Mouse (Mus musculus) gastrocnemius, postnatal 25 days (tissue): ENCODE data around the gene Phc2. TPM values are rescaled to one million over a fixed set of nuclear protein-coding genes. Genes with fewer than 3 reads are reported as not detected.
"Not testable (repeated sequence)": the region's sequence is repeated elsewhere in the genome, so short reads cannot be mapped to it uniquely, and the experiment has no call there.

Source experiments
- DNase-seq: peaks from one replicate; pipeline ENCODE4 v3.0.0; 2022
- long read RNA-seq, 2 experiments: library from polyadenylated mRNA; stranded (forward); transcript quantifications; one replicate each; pipeline ENCODE4 v2.0.0; 2021
- total RNA-seq, 2 experiments: library from RNA; stranded (reverse); gene quantifications; 1 replicate in 1 of 2; 2 replicates in 1 of 2; pipeline ENCODE4 v1.2.3; 2021

The Phc2 gene
- 10 to 100 TPM; 18.4 to 23.1 TPM for total RNA-seq
- long read RNA-seq, experiment 1, transcript Phc2-202 (7 exons, 2,535 nt), result major isoform, 19 of 31 reads
- long read RNA-seq, experiment 1, partial matches to known transcripts, result 5 of 31 reads
- long read RNA-seq, experiment 1, other reads (novel, unspliced or antisense), result 7 of 31 reads
- long read RNA-seq, experiment 2, transcript Phc2-202 (7 exons, 2,535 nt), result major isoform, 22 of 42 reads
- long read RNA-seq, experiment 2, partial matches to known transcripts, result 6 of 42 reads
- long read RNA-seq, experiment 2, other reads (novel, unspliced or antisense), result 14 of 42 reads

DNA sequence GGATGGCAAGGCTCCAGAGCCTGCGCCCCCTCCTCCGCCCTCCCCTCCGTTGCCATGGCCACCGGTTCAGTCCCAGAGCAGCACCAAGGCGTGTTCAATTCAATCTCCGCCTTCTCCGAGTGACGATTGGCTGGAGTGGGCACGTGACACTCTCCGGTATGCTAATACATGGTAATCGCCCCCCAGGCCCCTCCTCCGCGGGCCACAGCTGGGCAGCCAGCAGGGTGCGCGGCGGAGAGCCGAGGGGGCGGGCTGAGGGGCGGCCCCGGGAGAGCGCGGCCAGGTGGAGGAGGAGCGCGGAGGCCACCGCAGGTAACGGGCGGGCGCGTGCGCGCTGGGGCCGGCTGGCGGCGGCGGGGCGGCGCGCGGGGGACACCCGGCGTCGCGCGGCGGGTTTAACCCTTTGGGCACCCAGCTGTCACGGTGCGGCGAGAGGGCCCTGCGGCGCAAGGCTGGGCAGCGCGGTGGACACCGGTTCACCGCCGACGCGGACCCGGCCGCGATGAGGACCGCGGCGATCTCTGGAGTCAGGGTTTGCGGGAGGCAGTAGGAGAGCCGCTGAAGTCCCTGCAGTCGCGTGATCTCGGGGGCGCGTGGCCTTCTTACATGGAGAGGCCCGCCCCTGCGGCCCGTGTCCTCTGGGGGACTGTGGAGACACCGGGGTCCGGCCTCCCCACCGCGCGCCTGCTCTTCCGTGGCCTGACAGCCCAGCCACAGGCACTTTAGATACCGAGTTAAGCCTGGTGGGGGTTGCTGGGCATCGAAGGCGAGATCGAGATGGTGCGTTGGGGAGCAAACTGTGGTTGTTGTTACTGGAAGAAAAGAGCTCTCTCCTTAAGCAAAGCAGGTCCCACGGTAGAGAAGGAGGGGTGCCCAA is at the start of gene Phc2:
Gene Phc2, plus strand, starts transcription at position 198 of the 877 bp plus-strand sequence.
- DNase-seq, result peak; percentile 91

DNA sequence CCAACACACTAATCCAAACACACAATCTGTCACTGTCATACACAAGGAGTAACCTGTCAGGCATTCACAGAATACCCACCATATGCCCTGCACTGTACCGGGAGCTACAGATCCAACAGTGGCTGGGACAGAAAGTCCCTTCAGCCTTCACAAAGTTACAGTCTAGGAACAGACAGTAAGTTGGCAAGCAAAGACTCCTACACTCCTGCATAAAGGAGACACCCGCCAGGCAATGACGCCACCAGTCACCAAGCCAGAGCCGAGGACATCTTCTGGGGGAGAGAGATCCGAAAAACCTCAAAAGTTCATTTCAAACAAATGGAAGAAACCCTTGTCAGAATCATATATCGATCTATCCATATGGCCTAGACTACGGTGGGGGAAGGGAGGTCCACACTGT is 47.9 kb upstream of the Phc2 start:
- no peak for DNase-seq

DNA sequence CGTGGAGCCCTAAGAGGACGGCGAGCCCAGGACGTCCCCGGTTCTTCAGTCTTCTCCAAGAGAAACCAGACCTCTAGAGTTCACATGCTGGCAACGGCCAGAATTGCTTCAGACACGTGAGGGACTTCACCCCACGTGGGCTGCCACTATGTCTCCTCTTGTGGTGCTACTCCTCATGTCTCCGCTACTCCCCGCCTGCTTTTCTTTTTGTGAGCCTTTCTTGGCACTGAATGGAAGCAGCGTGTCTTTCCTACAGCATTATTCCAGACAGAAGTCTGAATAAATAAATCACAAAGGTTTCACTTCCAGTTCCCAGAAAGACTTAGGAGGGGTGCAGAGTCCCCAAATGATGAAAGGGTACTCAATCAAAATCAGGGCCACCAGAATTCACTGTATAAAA is 46.8 kb upstream of the Phc2 start:
- no peak for DNase-seq

DNA sequence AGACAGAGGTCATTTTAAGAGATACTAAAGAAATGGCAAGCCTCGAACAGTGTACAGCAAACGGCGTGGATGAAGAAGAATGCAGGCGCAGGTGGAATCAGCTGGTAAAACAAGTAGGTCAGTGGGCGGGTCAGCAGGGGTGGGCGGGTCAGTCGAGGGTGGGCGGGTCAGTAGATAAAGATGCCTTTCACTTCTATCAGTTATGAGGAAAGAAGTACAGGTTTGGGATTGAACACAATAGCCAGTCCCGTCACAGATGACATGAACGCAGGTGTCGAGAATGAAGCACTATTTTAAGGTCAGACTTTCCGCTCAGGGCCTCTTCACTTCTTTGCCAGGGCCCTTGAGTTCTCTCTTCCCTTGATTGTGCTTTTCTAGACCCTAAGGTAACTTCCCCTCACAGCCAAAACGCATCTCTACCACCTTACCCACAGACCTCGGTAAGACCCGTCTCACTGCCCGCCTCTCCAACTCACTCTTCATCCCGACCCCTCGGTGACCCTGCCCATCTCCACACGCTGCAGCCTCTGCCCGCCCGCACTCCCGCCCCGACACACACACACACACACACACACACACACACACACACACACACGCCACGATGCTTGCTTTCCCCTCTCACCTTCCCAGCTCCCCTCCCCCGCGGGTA is 45.1 kb upstream of the Phc2 start:
- DNase-seq, result no peak

DNA sequence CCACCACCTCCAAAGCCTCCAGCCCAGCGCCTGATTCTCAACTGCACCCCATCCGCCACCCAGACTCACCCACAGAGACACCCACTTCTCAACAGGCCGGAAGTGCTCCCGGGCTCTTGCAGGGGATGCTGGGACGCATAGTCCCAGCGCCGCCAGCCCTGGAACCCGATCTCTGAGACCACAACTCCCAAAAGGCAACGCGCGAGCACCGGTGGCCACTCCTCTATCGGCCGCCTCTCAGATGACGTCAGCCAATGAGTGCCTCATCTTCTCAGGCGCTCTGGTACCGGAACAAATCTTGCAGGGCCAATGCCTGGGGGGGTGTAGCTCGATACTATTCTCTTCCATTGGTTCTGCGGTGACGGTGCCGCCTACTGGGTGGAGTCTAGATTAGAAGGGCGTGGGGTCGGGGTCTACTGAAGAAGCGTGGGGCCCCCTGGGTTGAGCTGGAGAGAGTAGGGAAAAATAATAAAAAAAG is 44.5 kb upstream of the Phc2 start, which contains the start of gene Zscan20:
Gene Zscan20, minus strand, starts transcription at position 174 of the 478 bp plus-strand sequence.
- peak; percentile 97 for DNase-seq

DNA sequence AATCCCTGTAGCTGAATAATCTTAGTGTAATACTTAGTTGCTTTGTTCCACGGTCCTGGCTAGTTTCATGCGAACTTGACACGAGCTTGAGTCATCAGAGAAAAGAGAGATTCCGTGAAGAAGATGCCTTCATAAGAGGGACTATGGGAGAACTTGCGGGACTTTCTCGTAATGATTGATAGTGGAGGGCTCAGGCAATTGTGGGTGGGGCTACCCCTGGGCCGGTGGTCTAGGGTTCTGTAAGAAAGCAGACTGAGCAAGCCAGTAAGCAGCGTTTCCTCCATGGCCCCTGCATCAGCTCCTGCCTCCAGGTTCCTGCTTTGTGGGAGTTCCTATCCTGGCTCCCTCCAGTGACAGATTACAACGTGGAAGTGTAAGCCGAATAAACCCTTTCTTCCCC is 43.8 kb upstream of the Phc2 start:
- peak; percentile 20 for DNase-seq

DNA sequence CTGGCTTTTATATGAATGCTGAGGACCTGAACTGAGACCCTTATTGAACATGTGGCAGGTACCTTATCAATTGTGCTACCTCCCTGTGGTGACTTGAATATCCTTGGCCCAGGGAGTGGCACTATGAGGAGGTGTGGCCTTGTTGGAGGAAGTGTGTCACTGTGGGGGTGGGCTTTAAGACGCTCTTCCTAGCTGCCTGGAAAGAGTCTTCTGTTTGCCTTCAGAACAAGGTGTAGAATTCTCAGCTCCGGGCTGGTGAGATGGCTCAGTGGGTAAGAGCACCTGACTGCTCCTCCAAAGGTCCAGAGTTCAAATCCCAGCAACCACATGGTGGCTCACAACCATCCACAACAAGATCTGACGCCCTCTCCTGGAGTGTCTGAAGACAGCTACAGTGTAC is 42.8 kb upstream of the Phc2 start:
- DNase-seq, result not testable (repeated sequence)

DNA sequence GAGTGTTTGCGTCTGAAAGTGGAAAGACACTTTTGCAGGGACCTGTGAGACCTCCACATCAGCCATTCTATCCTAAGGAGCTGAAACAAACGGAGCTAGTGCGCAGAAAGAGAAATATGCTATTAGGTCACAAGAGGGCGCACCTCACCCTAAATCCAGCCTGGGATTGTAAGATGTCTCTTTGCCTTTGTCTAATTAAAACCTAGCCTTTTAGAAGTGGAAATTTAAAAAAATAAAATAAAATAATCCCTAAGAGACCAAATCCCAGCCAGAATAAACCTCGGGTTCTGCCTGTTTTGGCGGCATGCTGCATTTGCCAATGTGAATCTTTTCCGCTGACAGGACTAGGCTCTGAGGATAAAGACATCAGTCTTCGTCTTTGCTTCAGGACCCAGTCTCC is 41.2 kb upstream of the Phc2 start:
- DNase-seq, result no peak

DNA sequence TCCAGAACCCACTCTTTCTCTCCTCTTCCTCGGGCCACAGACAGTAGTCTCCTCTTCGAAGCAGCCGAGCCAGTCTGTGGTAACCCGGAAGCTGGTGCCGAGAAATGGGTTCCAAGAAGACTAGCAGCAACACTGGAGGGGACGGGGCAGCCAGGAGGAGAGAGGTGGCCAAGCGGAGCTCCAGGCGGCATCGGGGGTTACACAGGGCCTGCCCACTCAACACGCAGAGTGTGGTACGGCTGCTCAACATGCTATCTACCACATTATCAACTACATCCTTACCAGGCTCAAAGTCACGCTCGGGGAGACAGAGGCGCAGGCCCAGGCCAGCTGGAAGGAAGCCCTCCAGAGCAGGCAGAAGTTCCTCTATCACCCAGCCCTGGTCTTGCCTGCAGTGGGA is 38.7 kb upstream of the Phc2 start:
- no peak for DNase-seq

DNA sequence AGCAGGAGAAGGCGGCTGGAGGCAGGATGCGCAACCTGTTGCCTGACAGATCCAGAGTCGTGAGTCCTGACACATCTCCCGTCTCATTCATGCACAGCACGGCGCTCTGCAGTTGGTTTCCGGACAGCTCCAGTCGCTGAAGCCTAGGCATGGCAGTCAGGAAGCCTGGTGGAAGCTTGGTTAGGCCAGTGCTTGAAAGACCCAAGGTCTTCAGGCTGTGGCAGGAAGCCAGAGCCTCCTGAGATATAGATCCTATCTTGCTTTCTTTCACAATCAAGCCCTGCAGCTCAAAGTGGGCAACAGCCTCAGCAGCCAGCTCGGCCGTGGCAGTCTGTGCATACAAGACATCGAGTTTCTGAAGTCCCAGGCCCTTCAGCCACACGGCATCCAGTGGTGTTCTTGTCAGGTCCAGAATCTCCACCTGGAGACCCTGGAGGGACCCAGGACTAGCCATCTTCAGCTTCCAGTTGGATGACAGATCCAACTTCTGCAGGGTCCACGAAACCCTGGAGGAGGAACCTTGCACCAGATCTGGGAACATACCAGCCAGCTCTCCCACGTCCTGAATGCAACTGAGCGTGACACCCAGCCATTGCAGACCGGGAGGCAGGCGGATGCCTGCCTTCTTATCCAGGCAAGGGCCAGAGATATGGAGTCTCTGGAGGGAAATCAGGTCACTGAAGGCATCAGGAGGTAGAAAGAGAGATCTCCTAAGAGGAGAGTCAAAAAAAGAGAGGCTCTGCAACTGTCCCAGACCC is 37.0 kb upstream of the Phc2 start:
- no peak for DNase-seq

DNA sequence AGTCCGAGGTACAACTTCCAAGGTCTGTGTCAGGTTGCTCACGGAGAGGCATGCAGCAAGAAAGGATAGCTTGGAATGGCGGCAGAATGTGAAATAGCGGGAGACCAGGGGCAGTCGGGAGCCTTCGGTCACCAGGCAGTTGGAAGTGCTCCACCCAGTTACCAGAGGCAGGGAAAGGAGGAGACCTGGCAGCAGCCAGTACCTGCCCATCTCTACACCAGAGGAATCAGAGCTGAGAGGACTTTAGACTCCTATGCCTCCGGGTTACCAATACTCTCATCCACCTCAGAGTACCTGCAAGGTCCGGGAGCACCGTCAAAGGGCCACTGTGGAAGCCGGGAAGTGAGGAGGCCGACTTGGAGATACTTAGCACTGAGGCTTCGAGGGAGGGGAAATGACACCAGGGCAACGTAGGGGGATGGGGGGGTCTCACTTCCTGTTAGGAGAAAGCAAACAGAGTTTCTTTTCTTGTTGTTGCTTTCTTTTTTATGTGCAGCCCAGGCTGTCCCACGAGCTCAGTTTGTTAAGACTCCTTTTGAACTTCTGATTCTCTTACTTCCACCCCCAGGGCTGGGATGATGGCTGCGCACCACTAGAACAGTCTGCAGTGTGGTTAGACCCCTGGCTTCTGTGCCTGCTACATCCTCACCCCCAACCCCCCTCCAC is 36.1 kb upstream of the Phc2 start, which contains the start of gene Tlr12:
Gene Tlr12, minus strand, starts transcription at position 374 of the 666 bp plus-strand sequence.
- no peak for DNase-seq

DNA sequence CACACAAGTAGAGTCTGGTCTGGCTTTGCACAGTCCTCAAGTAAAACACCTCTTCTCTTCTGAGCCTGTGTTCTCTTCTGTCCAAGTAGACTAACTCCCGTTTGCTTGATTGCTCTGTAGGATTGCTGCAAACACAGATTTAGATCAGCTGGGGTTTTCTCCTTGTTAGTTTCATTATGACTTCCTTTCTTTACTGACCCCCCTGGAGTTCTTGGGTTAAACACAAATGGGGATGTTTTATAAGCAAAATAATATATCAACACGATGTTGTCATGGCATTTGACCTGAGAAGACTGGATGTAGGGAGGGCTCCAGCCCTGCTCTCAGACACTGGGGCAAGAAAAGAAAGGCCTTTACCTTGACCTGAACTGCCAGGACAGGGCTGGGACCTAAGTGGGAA is 35.5 kb upstream of the Phc2 start:
- DNase-seq, result no peak

DNA sequence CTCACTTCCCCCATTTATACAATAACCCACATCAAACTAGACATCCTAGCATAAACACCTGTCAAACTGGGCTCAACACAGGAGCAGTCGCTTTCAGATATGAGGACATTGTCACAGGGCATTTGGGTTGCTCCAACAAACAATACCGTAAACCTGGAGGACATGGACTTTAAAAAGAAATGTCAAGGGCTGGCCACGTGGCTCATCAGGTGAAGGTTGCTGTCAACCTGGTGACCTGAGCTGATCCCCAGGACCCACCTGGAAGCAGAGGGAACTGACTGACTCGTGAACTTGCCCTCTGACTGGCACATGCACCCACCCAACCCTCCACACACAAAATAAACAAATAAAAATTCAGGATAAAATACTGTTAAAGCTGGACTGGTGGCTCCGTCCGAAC is 33.9 kb upstream of the Phc2 start:
- no peak for DNase-seq

DNA sequence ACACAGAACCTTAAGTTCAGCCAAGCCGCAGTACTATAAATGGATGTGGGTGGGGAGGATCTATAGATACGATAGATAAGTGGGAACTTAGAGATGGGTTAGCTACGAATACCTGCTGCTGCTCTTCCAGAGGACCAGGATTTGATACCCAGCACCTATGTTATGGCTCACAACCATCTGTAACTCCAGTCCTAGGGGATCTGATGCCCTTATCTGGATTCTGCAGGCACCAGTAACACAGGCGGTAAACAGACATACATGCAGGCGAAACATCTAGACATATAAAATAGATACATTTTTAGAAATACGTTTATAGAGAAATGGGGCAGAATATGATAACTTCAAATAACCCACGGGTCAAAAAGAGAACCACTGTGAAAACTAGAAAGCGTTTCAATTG is 33.4 kb upstream of the Phc2 start:
- DNase-seq, result no peak

DNA sequence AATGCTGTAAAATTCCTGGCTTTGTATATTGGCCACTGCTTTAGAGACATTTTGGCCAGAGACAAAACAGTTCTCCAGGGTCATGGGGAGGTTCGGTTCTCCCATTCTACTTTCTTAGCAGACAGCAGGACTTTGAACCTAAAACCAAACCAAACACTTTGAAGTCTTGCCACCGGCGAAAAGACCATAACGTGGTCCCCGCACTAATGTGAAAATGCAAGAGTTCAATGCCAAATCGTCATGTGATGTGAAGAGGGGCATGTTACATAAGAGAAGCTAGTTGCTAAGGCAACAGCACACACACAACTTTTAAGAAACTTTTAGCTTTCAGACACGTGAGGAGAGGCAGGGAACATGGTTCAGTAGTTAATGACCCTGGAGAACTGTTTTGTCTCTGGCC is 19.1 kb upstream of the Phc2 start:
- DNase-seq, result no peak

DNA sequence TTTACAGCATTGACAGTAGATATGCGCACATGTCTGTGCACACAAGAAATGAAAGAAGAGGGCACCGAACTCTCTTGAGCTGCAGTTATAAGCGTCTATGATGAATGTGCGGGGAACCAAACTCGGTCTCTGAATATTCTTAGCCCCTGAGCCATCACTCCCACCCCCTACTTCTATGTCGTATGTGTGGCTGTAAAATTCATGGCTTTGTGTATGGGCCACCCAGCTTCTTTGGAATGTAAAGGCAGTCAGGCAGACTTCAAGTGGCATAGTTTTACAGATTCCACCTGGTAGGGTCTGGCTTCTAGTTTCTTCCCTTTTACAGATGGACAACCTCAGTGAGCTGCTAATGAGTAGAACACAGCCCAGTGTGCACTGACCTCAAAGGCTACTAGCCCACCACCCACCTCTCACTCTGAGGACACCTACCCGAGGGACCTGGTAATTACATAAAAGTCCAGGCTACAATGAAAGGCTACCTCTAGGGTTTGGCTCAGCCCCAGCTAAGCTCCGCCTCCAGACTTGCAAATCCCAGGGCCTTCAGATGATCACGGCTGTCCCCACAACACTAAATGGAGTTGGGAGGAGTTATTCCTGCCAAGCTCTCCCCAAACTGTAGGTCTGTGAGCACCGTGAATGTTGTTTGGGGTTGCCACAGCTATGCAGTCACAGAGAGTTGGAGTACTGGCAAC is 18.5 kb upstream of the Phc2 start:
- DNase-seq, result no peak

DNA sequence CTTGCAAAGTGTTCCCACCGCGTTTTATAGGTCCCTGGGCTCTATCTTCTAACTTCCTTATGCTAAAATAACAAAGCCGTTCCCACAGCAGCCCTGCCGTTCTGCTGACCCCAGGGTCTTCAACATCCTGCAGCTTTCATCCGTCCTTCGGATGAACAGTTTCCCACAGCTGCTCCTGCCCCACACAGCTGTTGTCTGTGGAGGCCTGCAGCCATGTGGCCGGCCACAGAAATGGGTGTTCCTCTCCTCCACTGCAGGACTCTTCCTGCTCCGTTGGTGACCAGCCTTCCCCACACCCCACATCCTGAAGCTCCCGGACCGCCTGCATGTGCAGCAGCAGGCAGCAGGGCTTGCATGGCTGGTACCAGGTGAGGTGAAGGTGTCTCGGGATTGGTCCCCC is 17.3 kb upstream of the Phc2 start:
- DNase-seq, result no peak

DNA sequence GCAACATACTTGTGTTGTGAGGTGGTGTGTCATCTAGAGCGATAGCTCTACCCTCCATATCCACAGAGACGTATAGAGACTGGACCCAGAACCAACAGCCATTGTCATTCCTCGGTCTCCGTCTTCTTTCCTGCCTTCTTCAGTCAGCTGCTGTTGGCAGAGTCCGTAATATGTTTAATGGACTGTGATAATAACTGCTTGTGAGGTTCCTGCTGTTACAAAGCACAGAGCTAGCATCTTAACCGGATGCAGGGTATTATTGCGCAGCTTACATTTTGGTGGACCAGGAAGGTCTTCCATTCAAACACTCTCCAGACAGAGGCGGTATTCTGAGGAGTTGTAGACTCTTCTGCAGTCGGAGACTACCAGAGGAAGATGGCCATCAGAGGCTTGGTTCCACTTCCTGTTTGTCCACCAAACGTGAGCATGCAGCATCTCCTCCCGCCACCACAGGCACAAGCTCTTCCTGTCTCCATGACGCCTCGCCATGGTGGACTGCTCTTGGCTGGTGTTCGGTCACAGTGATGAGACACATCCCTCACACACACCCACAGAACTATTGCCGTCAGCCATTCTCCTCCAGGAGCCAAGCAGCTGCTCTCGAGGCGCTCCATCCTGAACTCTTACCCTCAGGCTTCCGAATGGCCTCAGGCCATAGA is 16.1 kb upstream of the Phc2 start:
- DNase-seq, result no peak

DNA sequence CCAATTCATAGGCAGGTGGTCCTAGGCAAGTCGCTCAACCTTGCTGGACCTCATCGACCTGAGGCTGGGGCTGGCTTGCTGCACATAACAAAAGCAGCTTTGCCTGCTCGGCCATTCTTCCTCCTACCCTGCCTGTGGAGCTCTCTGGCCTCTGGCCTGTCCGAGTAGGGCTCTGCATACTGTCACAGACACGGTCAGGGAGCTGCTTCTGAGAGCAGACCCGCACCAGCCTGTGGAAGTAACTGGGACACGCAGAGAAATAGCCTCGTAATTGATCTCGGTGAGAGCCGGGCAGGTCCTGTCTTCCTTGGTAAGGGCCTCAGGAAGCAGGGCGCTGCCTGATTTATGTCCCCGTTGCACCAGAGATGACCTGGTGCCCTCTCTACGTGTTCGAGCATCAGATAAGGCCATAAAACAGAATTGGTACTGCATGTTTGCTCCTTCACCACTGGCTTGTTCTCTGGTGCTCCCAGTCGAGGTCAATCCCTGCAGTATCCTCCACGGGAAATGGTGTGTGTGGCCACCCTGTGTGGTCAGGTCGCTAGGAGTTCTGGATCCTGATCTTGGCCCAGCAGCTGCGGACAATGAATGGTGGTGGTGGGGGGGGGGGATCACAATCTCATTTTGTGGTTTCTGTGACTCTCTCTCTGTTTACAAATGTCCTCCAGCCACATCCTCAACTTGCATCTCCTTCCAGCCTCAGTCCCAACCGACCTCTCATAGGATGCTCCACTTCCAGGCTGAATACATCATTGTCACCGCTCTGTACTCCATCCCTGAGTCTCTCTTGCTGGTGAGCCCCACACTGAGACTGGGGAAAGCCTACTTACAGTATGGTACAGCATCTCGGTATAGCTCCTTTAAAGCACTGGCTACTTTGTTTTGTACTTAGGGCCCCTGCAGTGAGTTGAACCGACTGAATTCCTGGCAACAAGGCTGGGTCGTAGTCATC is 12.5 kb upstream of the Phc2 start:
- no peak for DNase-seq
